Mouse (Mus musculus): Measurements from ENCODE around the gene Grk1.

DNA sequence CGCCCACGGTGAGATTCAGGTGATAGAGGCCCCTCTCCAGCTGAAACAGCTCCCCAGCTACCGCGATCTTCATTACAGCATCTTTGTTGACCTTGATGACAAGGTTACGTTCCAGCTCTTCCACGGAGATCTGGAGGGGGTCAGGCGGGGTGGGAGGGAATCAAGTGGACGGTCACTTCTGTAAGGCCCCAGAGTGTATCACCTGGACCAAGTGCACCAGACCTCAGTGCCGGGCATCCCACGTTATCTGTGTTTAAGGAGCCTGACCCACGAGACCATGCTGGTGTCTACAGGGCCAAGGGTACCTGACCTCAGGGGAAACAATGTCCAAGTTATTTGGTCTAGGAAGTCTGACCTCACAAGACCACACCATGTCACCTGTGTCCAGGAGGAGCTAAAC is 66.6 kb downstream of the Grk1 start:
- TF ChIP-seq TAL1 (IDR thresholded peaks at IDR 0.05; ENCODE audit: low read length) (no peak), GATA1 (IDR thresholded peaks at IDR 0.05; ENCODE audit: low read length) (no peak)

Data from erythroblast, embryonic 14.5 days (primary cell).